Mouse (Mus musculus): ENCODE measurements around the gene Ubr2.

DNA sequence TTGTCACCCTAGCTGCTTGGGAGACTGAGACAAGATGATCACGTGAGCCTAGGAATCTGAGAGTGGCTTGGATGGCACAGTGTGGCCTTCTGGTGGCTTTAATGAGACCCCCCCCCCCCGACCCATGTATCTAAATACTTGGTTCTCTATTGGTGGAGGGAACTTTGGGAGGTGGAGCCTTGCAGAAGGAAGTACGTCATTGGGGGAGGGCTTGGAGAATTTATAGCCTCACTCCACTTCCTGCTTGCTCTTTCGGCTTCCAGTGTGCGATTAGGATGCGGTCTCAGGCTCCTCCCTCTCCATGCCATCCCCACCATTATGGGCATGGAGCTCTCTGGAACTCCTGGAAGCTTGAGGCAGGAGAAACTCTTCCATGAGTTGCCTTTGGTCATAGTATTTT, 46.1 kb upstream of the Ubr2 start:
- TF ChIP-seq KAT2A (IDR thresholded peaks at IDR 0.05; ENCODE audit: insufficient replicate concordance, low read length): no peak
- TF ChIP-seq CTCF (conservative IDR thresholded peaks at IDR 0.05 in 1 of 2, IDR thresholded peaks at IDR 0.05 in 1 of 2; ENCODE audit: low read depth in 2 of 2, low read length in 2 of 2): no peak
- no peak for TF ChIP-seq EP300 (IDR thresholded peaks at IDR 0.05; ENCODE audit: low read length)
- TF ChIP-seq UBTF (IDR thresholded peaks at IDR 0.05; ENCODE audit: low read depth, low read length): no peak
- TF ChIP-seq SIN3A (IDR thresholded peaks at IDR 0.05; ENCODE audit: low read length): no peak
- no peak for TF ChIP-seq POLR2A (IDR thresholded peaks at IDR 0.05; ENCODE audit: low read depth, low read length)
- no peak for TF ChIP-seq TCF12 (IDR thresholded peaks at IDR 0.05; ENCODE audit: low read depth, low read length)
- TF ChIP-seq GABPA (IDR thresholded peaks at IDR 0.05; ENCODE audit: insufficient replicate concordance, low read depth, low read length): no peak
- no peak for TF ChIP-seq MAFK (IDR thresholded peaks at IDR 0.05; ENCODE audit: insufficient replicate concordance, low read length)
- TF ChIP-seq USF1 (IDR thresholded peaks at IDR 0.05; ENCODE audit: low read depth, low read length): no peak
- TF ChIP-seq ETS1 (conservative IDR thresholded peaks at IDR 0.05; ENCODE audit: low read depth, low read length): no peak
- no peak for TF ChIP-seq RAD21 (IDR thresholded peaks at IDR 0.05; ENCODE audit: low read depth, low read length)

All from CH12.LX (cell line).